Mouse (Mus musculus): Measurements from ENCODE around the gene Tsc22d3. TPM values are rescaled to one million over a fixed set of nuclear protein-coding genes. Genes with fewer than 3 reads are reported as not detected.
"Not testable (repeated sequence)": the region's sequence is repeated elsewhere in the genome, so short reads cannot be mapped to it uniquely, and the experiment has no call there.

The Tsc22d3 gene
- polyA plus RNA-seq, 1 experiment from 2014 or later, result 137 TPM

DNA sequence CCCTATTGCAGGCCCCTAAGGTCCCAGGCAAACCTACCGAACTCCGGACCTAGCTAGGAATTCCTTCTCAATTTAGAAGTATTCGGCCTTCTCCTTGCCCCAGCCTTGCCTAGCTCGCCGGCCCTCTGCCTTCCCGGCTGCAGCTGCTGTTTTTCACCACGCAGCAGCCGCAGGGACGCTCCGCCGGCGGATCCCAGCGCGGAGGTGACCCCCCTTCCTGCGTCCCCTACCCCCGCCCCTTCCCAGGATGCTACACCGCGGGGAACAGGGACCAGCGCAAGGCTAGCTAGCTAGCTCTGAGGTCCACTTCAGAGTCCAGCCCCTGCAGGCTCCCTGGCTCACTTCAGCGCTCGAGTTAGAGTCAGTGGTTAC lies 58.0 kb downstream of the Tsc22d3 start:
- Histone ChIP-seq H3K9me3 (replicated peaks; ENCODE audit: control insufficient read depth, low read length) (no peaks in the 10 kb centered on the region), H3K36me3 (replicated peaks; ENCODE audit: control insufficient read depth, insufficient read depth, low read depth, low read length) (no peaks in the 10 kb centered on the region), H3K27ac (replicated peaks; ENCODE audit: low read depth, low read length) (peak overlapping the region; percentile 73), H3K27me3 (ENCODE audit: control insufficient read depth, insufficient read depth, low read length) (peaks cover 3% of the 10 kb centered on the region; the same call in 1 of the 2 replicates), H3K9ac (replicated peaks; ENCODE audit: low read length) (peak overlapping the region; percentile 77), H3K4me3 (ENCODE audit: low read depth, low read length) (peak overlapping the region; percentile 50), H3K4me1 (ENCODE audit: control insufficient read depth, insufficient read depth, low read length) (no peaks in the 10 kb centered on the region), H3K4me2 (ENCODE audit: low read depth, low read length) (peak overlapping the region; percentile 58)
- ATAC-seq (replicated peaks; ENCODE audit: insufficient number of reproducible peaks, low FRiP score, low TSS enrichment, low read depth) (peak; percentile 93), DNase-seq (ENCODE audit: low spot score) (peak; percentile 63)
- WGBS, result 16% methylated on average over 21 of the region's 21 CpGs

DNA sequence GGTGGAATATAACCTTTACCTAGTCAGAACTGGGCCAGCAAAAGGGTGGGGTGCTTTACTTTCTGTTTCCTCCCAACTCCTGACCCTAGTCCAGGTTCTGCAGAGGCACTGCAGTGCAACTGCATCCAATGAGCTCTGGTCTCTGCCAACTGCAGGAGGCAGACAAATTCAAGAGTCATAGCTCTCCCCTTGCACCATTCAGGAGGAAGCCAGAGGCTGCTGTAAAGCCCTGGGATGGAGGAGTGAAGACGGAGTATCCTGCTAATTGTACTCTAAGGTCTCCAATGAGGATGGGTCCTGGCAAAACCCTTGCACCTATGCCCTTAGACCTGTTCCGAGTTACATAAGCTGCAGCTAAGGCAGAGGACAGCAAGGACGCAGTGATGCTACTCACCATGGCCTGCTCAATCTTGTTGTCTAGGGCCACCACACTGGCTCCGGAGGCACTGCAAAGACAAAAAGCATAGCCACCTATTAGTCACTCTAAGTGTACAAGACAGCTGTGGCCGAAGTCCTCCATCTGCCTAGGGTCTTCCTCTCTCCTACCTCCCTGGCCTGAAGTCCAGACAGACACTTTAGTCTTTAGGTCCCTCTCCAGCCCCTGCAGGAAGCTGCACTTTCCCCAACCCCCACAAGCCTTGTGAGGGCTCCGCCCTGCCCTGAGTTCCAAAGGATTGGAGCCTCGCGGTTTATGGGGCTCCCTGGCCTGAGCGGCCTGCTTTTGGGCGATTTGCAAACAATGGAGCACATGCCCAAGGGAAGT lies 58.6 kb downstream of the Tsc22d3 start:
- no peaks in the 10 kb centered on the region for H3K36me3 ChIP-seq (replicated peaks; ENCODE audit: control insufficient read depth, insufficient read depth, low read depth, low read length)
- H3K9ac ChIP-seq (replicated peaks; ENCODE audit: low read length), result peak overlapping the region; percentile 77
- peak overlapping the region; percentile 58 for H3K4me2 ChIP-seq (ENCODE audit: low read depth, low read length)
- no peaks in the 10 kb centered on the region for H3K9me3 ChIP-seq (replicated peaks; ENCODE audit: control insufficient read depth, low read length)
- no peaks in the 10 kb centered on the region for H3K4me1 ChIP-seq (ENCODE audit: control insufficient read depth, insufficient read depth, low read length)
- peak overlapping the region; percentile 73 for H3K27ac ChIP-seq (replicated peaks; ENCODE audit: low read depth, low read length)
- ATAC-seq (replicated peaks; ENCODE audit: insufficient number of reproducible peaks, low FRiP score, low TSS enrichment, low read depth), result peak; percentile 60
- peak; percentile 24 for DNase-seq (ENCODE audit: low spot score)
- WGBS, result 17% methylated on average over 10 of the region's 10 CpGs
- peaks cover 3% of the 10 kb centered on the region; the same call in 1 of the 2 replicates for H3K27me3 ChIP-seq (ENCODE audit: control insufficient read depth, insufficient read depth, low read length)
- H3K4me3 ChIP-seq (ENCODE audit: low read depth, low read length), result peak overlapping the region; percentile 50

DNA sequence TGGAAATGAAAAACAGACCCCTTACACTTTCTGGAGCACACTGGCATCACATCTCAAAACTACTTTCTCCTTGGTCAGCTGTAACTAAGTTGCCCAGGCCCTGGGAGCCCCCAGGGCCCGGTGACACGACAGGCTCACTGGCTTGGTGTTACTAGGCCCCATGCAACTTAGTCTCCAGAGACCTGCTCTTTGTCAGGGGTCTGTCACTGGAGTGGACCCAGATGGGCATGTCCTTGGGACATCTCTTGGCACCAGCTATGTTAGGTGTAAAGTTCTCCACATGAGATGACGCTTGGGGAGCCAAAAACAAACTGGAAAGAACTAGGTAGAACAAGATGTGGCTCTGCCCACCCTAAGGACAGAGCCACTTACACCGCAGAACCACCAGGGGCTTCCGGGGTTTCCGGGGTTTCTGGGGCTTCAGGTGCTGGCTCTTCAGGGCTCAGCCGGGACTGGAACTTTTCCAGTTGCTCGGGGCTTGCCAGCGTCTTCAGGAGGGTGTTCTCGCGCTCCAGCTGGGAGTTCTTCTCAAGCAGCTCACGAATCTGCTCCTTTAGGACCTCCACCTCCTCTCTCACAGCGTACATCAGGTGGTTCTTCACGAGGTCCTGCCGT lies 59.9 kb downstream of the Tsc22d3 start:
- H3K4me3 ChIP-seq (ENCODE audit: low read depth, low read length), result no peak overlapping the region
- no peaks in the 10 kb centered on the region for H3K36me3 ChIP-seq (replicated peaks; ENCODE audit: control insufficient read depth, insufficient read depth, low read depth, low read length)
- no peaks in the 10 kb centered on the region for H3K9me3 ChIP-seq (replicated peaks; ENCODE audit: control insufficient read depth, low read length)
- no peak overlapping the region for H3K4me2 ChIP-seq (ENCODE audit: low read depth, low read length)
- H3K27me3 ChIP-seq (ENCODE audit: control insufficient read depth, insufficient read depth, low read length), result peaks cover 3% of the 10 kb centered on the region; the same call in 1 of the 2 replicates
- ATAC-seq (replicated peaks; ENCODE audit: insufficient number of reproducible peaks, low FRiP score, low TSS enrichment, low read depth) (no peak), DNase-seq (ENCODE audit: low spot score) (no peak)
- no peaks in the 10 kb centered on the region for H3K4me1 ChIP-seq (ENCODE audit: control insufficient read depth, insufficient read depth, low read length)
- no peak overlapping the region for H3K27ac ChIP-seq (replicated peaks; ENCODE audit: low read depth, low read length)
- H3K9ac ChIP-seq (replicated peaks; ENCODE audit: low read length), result no peak overlapping the region
- 91% methylated on average over 15 of the region's 15 CpGs for WGBS

DNA sequence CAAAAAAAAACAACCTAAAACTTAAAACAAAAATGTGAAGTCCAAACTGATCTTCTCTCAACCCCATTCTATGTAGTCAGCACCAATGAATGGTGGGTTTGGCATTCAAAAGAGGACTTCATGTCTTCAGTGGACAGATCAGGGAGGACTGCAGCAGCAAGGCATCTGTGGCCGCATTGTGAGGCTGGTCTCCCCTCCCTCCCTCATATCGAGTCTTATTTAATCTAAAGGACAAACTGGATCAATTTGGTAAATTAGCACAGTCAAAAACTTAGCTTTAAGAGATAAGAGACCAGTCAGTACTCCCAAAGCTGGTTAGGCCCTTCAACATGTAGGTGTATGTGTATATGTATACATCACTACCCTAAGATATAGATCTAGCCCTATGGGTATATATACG lies 60.6 kb downstream of the Tsc22d3 start:
- ATAC-seq (replicated peaks; ENCODE audit: insufficient number of reproducible peaks, low FRiP score, low TSS enrichment, low read depth); H3K27me3 ChIP-seq (ENCODE audit: control insufficient read depth, insufficient read depth, low read length); H3K4me2 ChIP-seq (ENCODE audit: low read depth, low read length); H3K36me3 ChIP-seq (replicated peaks; ENCODE audit: control insufficient read depth, insufficient read depth, low read depth, low read length); H3K27ac ChIP-seq (replicated peaks; ENCODE audit: low read depth, low read length); H3K4me1 ChIP-seq (ENCODE audit: control insufficient read depth, insufficient read depth, low read length); H3K9ac ChIP-seq (replicated peaks; ENCODE audit: low read length); H3K9me3 ChIP-seq (replicated peaks; ENCODE audit: control insufficient read depth, low read length); H3K4me3 ChIP-seq (ENCODE audit: low read depth, low read length); DNase-seq (ENCODE audit: low spot score): not testable (repeated sequence)
- 89% methylated on average over 3 of the region's 3 CpGs for WGBS

DNA sequence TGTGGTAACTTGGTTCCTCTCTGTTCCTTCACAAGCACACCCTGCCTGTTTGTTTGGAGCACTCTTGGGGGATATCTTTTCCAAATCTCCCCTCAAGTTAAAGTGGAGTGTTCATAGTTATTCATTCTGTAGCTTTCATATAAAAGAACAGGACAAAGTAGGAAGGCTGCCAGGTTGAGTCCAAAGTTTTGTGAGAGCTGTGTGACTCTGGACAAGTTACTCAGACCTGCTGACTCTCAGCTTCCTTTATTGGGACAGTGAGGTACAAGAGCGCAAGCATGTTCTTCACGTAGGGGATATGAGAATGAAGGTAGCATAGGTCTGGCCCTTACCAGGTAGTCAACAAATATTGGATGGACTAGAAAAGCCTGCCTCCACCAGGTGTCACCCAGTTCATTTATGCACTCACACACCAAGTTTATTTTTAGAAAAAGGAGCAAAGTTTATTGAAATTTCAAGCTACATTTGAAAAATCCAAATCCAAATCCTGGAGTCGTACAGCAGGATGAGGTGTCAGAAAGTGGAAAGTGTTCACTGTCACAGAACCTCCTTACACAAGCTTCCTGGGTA lies 61.3 kb downstream of the Tsc22d3 start:
- ATAC-seq (replicated peaks; ENCODE audit: insufficient number of reproducible peaks, low FRiP score, low TSS enrichment, low read depth) (no peak), DNase-seq (ENCODE audit: low spot score) (no peak)
- H3K4me1 ChIP-seq (ENCODE audit: control insufficient read depth, insufficient read depth, low read length), result no peaks in the 10 kb centered on the region
- WGBS, result 88% methylated on average over 3 of the region's 3 CpGs
- H3K36me3 ChIP-seq (replicated peaks; ENCODE audit: control insufficient read depth, insufficient read depth, low read depth, low read length), result no peaks in the 10 kb centered on the region
- H3K9me3 ChIP-seq (replicated peaks; ENCODE audit: control insufficient read depth, low read length), result no peaks in the 10 kb centered on the region
- H3K27me3 ChIP-seq (ENCODE audit: control insufficient read depth, insufficient read depth, low read length), result peaks cover 3% of the 10 kb centered on the region; the same call in 1 of the 2 replicates
- no peak overlapping the region for H3K4me2 ChIP-seq (ENCODE audit: low read depth, low read length)
- H3K9ac ChIP-seq (replicated peaks; ENCODE audit: low read length), result no peak overlapping the region
- no peak overlapping the region for H3K27ac ChIP-seq (replicated peaks; ENCODE audit: low read depth, low read length)
- H3K4me3 ChIP-seq (ENCODE audit: low read depth, low read length), result no peak overlapping the region

DNA sequence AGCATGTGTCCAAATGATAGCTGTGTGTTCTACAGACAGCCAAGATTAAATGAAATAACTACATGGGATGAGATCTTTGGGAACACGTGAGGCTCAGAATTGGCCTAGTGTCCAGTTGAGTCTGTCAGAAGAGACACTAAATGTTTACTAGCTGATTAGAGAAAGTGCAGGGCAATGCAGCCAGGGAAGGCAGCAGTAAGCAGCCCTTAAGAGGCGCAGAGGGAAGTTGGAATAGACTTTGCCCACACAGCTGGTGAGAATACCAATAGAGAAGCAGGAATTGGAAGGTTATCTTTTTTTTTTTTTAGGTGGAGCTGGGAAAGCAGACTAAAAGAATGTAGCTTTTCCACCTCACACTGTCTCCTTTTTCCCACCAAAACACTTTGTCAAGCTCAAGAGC lies 61.8 kb downstream of the Tsc22d3 start:
- WGBS, result 81% methylated on average over 2 of the region's 2 CpGs

DNA sequence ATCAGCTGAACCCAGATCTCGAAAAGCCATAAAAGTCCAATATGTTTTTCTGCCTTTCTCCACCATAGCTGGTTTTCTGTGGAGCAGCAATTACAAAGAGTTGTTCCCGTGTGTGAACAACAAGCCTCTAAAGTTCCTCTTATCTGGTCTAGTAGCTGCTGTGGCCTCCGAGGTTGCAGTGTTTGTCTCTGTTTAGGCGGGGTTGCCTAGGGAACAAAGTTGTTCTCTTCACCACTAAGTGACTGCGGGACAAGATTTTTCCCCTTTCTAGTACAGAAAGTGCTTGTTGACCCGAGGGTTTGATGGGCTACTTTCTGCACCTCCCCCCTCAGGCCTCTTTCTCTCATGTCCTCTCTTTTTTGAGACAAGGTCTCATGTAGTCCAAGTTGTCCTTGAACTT lies 62.8 kb downstream of the Tsc22d3 start:
- Histone ChIP-seq H3K9me3 (replicated peaks; ENCODE audit: control insufficient read depth, low read length) (no peaks in the 10 kb centered on the region), H3K4me2 (ENCODE audit: low read depth, low read length) (no peak overlapping the region), H3K27me3 (ENCODE audit: control insufficient read depth, insufficient read depth, low read length) (peaks cover 3% of the 10 kb centered on the region; the same call in 1 of the 2 replicates), H3K36me3 (replicated peaks; ENCODE audit: control insufficient read depth, insufficient read depth, low read depth, low read length) (no peaks in the 10 kb centered on the region), H3K9ac (replicated peaks; ENCODE audit: low read length) (no peak overlapping the region), H3K27ac (replicated peaks; ENCODE audit: low read depth, low read length) (no peak overlapping the region), H3K4me3 (ENCODE audit: low read depth, low read length) (no peak overlapping the region), H3K4me1 (ENCODE audit: control insufficient read depth, insufficient read depth, low read length) (no peaks in the 10 kb centered on the region)
- ATAC-seq (replicated peaks; ENCODE audit: insufficient number of reproducible peaks, low FRiP score, low TSS enrichment, low read depth) (no peak), DNase-seq (ENCODE audit: low spot score) (no peak)
- 49% methylated on average over 6 of the region's 6 CpGs for WGBS

More for the DNA sequence above, 61.8 kb downstream of the Tsc22d3 start:
- Histone ChIP-seq H3K9ac (replicated peaks; ENCODE audit: low read length) (no peak overlapping the region), H3K27me3 (ENCODE audit: control insufficient read depth, insufficient read depth, low read length) (peaks cover 3% of the 10 kb centered on the region; the same call in 1 of the 2 replicates), H3K4me3 (ENCODE audit: low read depth, low read length) (no peak overlapping the region), H3K36me3 (replicated peaks; ENCODE audit: control insufficient read depth, insufficient read depth, low read depth, low read length) (no peaks in the 10 kb centered on the region), H3K4me2 (ENCODE audit: low read depth, low read length) (no peak overlapping the region), H3K4me1 (ENCODE audit: control insufficient read depth, insufficient read depth, low read length) (no peaks in the 10 kb centered on the region), H3K9me3 (replicated peaks; ENCODE audit: control insufficient read depth, low read length) (no peaks in the 10 kb centered on the region), H3K27ac (replicated peaks; ENCODE audit: low read depth, low read length) (no peak overlapping the region)
- no peak for DNase-seq (ENCODE audit: low spot score)
- ATAC-seq (replicated peaks; ENCODE audit: insufficient number of reproducible peaks, low FRiP score, low TSS enrichment, low read depth), result no peak

DNA sequence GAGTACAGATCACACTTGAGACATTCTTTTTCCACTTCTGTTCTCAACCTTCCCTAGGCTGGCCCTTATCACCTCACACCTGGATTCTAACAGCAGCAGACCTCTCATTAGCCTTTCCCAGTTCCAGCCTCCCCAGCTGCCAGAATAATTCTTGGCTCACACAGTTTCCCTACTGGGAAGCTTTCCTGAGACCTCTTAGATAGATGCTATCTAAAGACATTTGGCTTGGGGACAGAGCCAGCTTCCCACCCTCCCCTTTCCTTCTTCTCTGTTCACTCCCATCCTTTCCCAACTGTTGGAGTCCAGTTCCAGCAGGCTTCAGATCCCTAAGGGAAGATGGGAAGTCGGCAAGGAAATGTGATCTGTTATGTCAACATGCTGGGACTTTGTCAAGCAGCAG lies 65.0 kb downstream of the Tsc22d3 start:
- no peak overlapping the region for H3K27ac ChIP-seq (replicated peaks; ENCODE audit: low read depth, low read length)
- no peaks in the 10 kb centered on the region for H3K36me3 ChIP-seq (replicated peaks; ENCODE audit: control insufficient read depth, insufficient read depth, low read depth, low read length)
- H3K4me1 ChIP-seq (ENCODE audit: control insufficient read depth, insufficient read depth, low read length), result no peaks in the 10 kb centered on the region
- no peak overlapping the region for H3K4me3 ChIP-seq (ENCODE audit: low read depth, low read length)
- WGBS, result 67% methylated on average over 1 of the region's 1 CpGs
- no peaks in the 10 kb centered on the region for H3K27me3 ChIP-seq (ENCODE audit: control insufficient read depth, insufficient read depth, low read length)
- ATAC-seq (replicated peaks; ENCODE audit: insufficient number of reproducible peaks, low FRiP score, low TSS enrichment, low read depth), result no peak
- no peak overlapping the region for H3K4me2 ChIP-seq (ENCODE audit: low read depth, low read length)
- no peak overlapping the region for H3K9ac ChIP-seq (replicated peaks; ENCODE audit: low read length)
- no peak for DNase-seq (ENCODE audit: low spot score)
- no peaks in the 10 kb centered on the region for H3K9me3 ChIP-seq (replicated peaks; ENCODE audit: control insufficient read depth, low read length)

Measured in embryonic facial prominence, embryonic 11.5 days (tissue).